Mouse (Mus musculus) limb, embryonic 10.5 days (tissue): ENCODE results near the gene Tuba1a. TPM values are rescaled to one million over a fixed set of nuclear protein-coding genes. Genes with fewer than 3 reads are reported as not detected.
A peak's percentile ranks its signal among the peaks of the same experiment; 100 is the strongest.
"Not testable (repeated sequence)": the region's sequence is repeated elsewhere in the genome, so short reads cannot be mapped to it uniquely, and the experiment has no call there.

Experiments used
- DNase-seq: peaks from one replicate; pipeline ENCODE4 v3.0.0-alpha.2; 2017; ENCODE audit warnings: low spot score
- H3K27ac ChIP-seq: fragments of 300-500 bp; sonication (generic); 2 replicates; pipeline ENCODE4 v1.5.1; 2016; ENCODE audit warnings: mild to moderate bottlenecking
- H3K27me3 ChIP-seq: fragments of 300-500 bp; sonication (generic); 2 replicates; pipeline ENCODE4 v1.6.1; 2016; ENCODE audit warnings: low read depth, mild to moderate bottlenecking; ENCODE audit not compliant: poor library complexity, severe bottlenecking
- H3K36me3 ChIP-seq: fragments of 300-500 bp; sonication (generic); 2 replicates; pipeline ENCODE4 v1.6.1; 2016; ENCODE audit warnings: mild to moderate bottlenecking, moderate library complexity
- H3K4me1 ChIP-seq: fragments of 300-500 bp; sonication (generic); 2 replicates; pipeline ENCODE4 v1.6.1; 2016
- H3K4me3 ChIP-seq: fragments of 300-500 bp; sonication (generic); 2 replicates; pipeline ENCODE4 v1.5.1; 2016; ENCODE audit warnings: mild to moderate bottlenecking, moderate library complexity
- H3K9me3 ChIP-seq: fragments of 300-500 bp; sonication (generic); replicated peaks from 2 replicates; pipeline ENCODE4 v1.6.1; 2016; ENCODE audit warnings: mild to moderate bottlenecking
- WGBS: fragments of 180-500 bp; shearing (Covaris S2); methylation state at CpG from one replicate; pipeline ENCODE4 v1.1.7; 2016; 5-methylcytosine and 5-hydroxymethylcytosine counted together
- polyA plus RNA-seq: library from polyadenylated mRNA; unstranded; fragments of >200 nt; fragmentation: Nextera tagmentation; extraction: Ambion mirVana; gene quantifications from 2 replicates; pipeline ENCODE4 v1.2.1, GENCODE M21; 2016

Tuba1a gene
- polyA plus RNA-seq, 1 experiment from 2014 or later, result 1,475 TPM

GRCm38 (mm10) chr15:98942081-98942480, 11.4 kb downstream of the Tuba1a start:
- no peaks in the 10 kb centered on the region for H3K36me3 ChIP-seq
- no peaks in the 10 kb centered on the region for H3K27me3 ChIP-seq
- H3K4me3 ChIP-seq, result no peak overlapping the region
- no peak overlapping the region for H3K27ac ChIP-seq
- H3K4me1 ChIP-seq, result no peaks in the 10 kb centered on the region
- WGBS, result 91% methylated on average over 4 of the region's 4 CpGs
- H3K9me3 ChIP-seq, result no peaks in the 10 kb centered on the region
- no peak for DNase-seq

- 80% methylated on average over 2 of the region's 2 CpGs for WGBS
- no peaks in the 10 kb centered on the region for H3K4me1 ChIP-seq
- H3K36me3 ChIP-seq, result no peaks in the 10 kb centered on the region
Observed at GRCm38 (mm10) chr15:98941539-98941938, 12.0 kb downstream of the Tuba1a start.

GRCm38 (mm10) chr15:98940816-98941215, 12.7 kb downstream of the Tuba1a start:
- H3K4me1 ChIP-seq, result peaks cover 2% of the 10 kb centered on the region
- 76% methylated on average over 10 of the region's 10 CpGs for WGBS

More at GRCm38 (mm10) chr15:98941539-98941938, 12.0 kb downstream of the Tuba1a start:
- Histone ChIP-seq H3K4me3 (no peak overlapping the region), H3K9me3 (no peaks in the 10 kb centered on the region), H3K27ac (no peak overlapping the region), H3K27me3 (no peaks in the 10 kb centered on the region)
- DNase-seq, result no peak

GRCm38 (mm10) chr15:98934217-98934839, 19.2 kb downstream of the Tuba1a start, which contains the start of gene Tuba1b:
Tuba1b (minus strand) TSS chr15:98934565.
- Histone ChIP-seq H3K27ac (peak within 1 kb of the TSS; percentile 98), H3K9me3 (no peaks in the 10 kb centered on the region), H3K36me3 (peaks cover 22% of the 10 kb centered on the region), H3K27me3 (no peaks in the 10 kb centered on the region), H3K4me3 (peak within 1 kb of the TSS; percentile 74), H3K4me1 (peaks cover 20% of the 10 kb centered on the region)
- DNase-seq, result peak; percentile 93
- under 1% methylated on average over 58 of the region's 58 CpGs for WGBS

More at GRCm38 (mm10) chr15:98940816-98941215, 12.7 kb downstream of the Tuba1a start:
- no peaks in the 10 kb centered on the region for H3K27me3 ChIP-seq
- no peaks in the 10 kb centered on the region for H3K9me3 ChIP-seq
- no peak for DNase-seq
- H3K36me3 ChIP-seq, result no peaks in the 10 kb centered on the region
- no peak overlapping the region for H3K27ac ChIP-seq
- no peak overlapping the region for H3K4me3 ChIP-seq

GRCm38 (mm10) chr15:98933833-98934216, 19.7 kb downstream of the Tuba1a start:
- no peaks in the 10 kb centered on the region for H3K9me3 ChIP-seq
- H3K27me3 ChIP-seq, result no peaks in the 10 kb centered on the region
- 0% methylated on average over 35 of the region's 35 CpGs for WGBS
- DNase-seq, result peak; percentile 98
- peak overlapping the region; percentile 74 for H3K4me3 ChIP-seq
- H3K4me1 ChIP-seq, result peaks cover 24% of the 10 kb centered on the region
- H3K36me3 ChIP-seq, result peaks cover 22% of the 10 kb centered on the region
- H3K27ac ChIP-seq, result peak overlapping the region; percentile 98

GRCm38 (mm10) chr15:98933004-98933671, 20.4 kb downstream of the Tuba1a start:
- peak; percentile 43 for DNase-seq
- peak overlapping the region; percentile 98 for H3K27ac ChIP-seq
- not testable (repeated sequence) for H3K27me3 ChIP-seq, H3K9me3 ChIP-seq
- H3K4me3 ChIP-seq, result peak overlapping the region; percentile 74
- 28% methylated on average over 8 of the region's 9 CpGs for WGBS
- H3K4me1 ChIP-seq, result peaks cover 29% of the 10 kb centered on the region
- peaks cover 22% of the 10 kb centered on the region for H3K36me3 ChIP-seq

GRCm38 (mm10) chr15:98930998-98931397, 22.5 kb downstream of the Tuba1a start:
- Histone ChIP-seq H3K9me3 (no peaks in the 10 kb centered on the region), H3K27me3 (no peaks in the 10 kb centered on the region), H3K4me1 (peaks cover 29% of the 10 kb centered on the region), H3K27ac (no peak overlapping the region), H3K36me3 (peaks cover 24% of the 10 kb centered on the region), H3K4me3 (no peak overlapping the region)
- WGBS, result 82% methylated on average over 3 of the region's 3 CpGs
- DNase-seq, result no peak

- no peak overlapping the region for H3K27ac ChIP-seq
- 57% methylated on average over 8 of the region's 8 CpGs for WGBS
- H3K4me1 ChIP-seq, result peaks cover 20% of the 10 kb centered on the region
- DNase-seq, result peak; percentile 36
- peaks cover 24% of the 10 kb centered on the region for H3K36me3 ChIP-seq
- H3K27me3 ChIP-seq, result no peaks in the 10 kb centered on the region
- no peak overlapping the region for H3K4me3 ChIP-seq
- no peaks in the 10 kb centered on the region for H3K9me3 ChIP-seq
Observed at GRCm38 (mm10) chr15:98930017-98930734, 23.3 kb downstream of the Tuba1a start.

GRCm38 (mm10) chr15:98928598-98929240, 24.8 kb downstream of the Tuba1a start:
- H3K36me3 ChIP-seq, result peaks cover 24% of the 10 kb centered on the region
- H3K9me3 ChIP-seq, result no peaks in the 10 kb centered on the region
- no peak overlapping the region for H3K27ac ChIP-seq
- WGBS, result 14% methylated on average over 13 of the region's 13 CpGs
- peaks cover 16% of the 10 kb centered on the region; the same call in 1 of the 2 replicates for H3K4me1 ChIP-seq
- peak; percentile 77 for DNase-seq
- H3K27me3 ChIP-seq, result no peaks in the 10 kb centered on the region
- H3K4me3 ChIP-seq, result no peak overlapping the region

GRCm38 (mm10) chr15:98927566-98927965, 25.9 kb downstream of the Tuba1a start:
- Histone ChIP-seq H3K9me3 (no peaks in the 10 kb centered on the region), H3K4me3 (no peak overlapping the region), H3K4me1 (peaks cover 11% of the 10 kb centered on the region; the same call in 1 of the 2 replicates), H3K36me3 (peaks cover 18% of the 10 kb centered on the region), H3K27ac (no peak overlapping the region), H3K27me3 (no peaks in the 10 kb centered on the region)
- 86% methylated on average over 5 of the region's 5 CpGs for WGBS
- no peak for DNase-seq

GRCm38 (mm10) chr15:98924682-98925081, 28.8 kb downstream of the Tuba1a start:
- 78% methylated on average over 3 of the region's 3 CpGs for WGBS
- DNase-seq, result no peak

GRCm38 (mm10) chr15:98923031-98923537, 30.4 kb downstream of the Tuba1a start:
- no peak overlapping the region for H3K27ac ChIP-seq
- H3K4me3 ChIP-seq, result no peak overlapping the region
- H3K36me3 ChIP-seq, result peaks cover 7% of the 10 kb centered on the region; the same call in 1 of the 2 replicates
- H3K9me3 ChIP-seq, result no peaks in the 10 kb centered on the region
- H3K4me1 ChIP-seq, result peaks cover 6% of the 10 kb centered on the region; the same call in 1 of the 2 replicates
- no peaks in the 10 kb centered on the region for H3K27me3 ChIP-seq
- WGBS, result 84% methylated on average over 2 of the region's 2 CpGs
- no peak for DNase-seq

More at GRCm38 (mm10) chr15:98924682-98925081, 28.8 kb downstream of the Tuba1a start:
- peaks cover 7% of the 10 kb centered on the region; the same call in 1 of the 2 replicates for H3K36me3 ChIP-seq
- H3K4me3 ChIP-seq, result no peak overlapping the region
- H3K27me3 ChIP-seq, result no peaks in the 10 kb centered on the region
- no peaks in the 10 kb centered on the region for H3K9me3 ChIP-seq
- H3K4me1 ChIP-seq, result peaks cover 9% of the 10 kb centered on the region; the same call in 1 of the 2 replicates
- no peak overlapping the region for H3K27ac ChIP-seq
